Mouse (Mus musculus) embryonic facial prominence, embryonic 11.5 days (tissue): ENCODE results near the gene Kifc3. TPM values are rescaled to one million over a fixed set of nuclear protein-coding genes. Genes with fewer than 3 reads are reported as not detected.
"Not testable (repeated sequence)": the region's sequence is repeated elsewhere in the genome, so short reads cannot be mapped to it uniquely, and the experiment has no call there.

Experiments used
- ATAC-seq: fragments of 200-750 bp; cut with Nextera tagmentation; replicated peaks from 2 replicates; pipeline ENCODE4 v1.8.0; 2017; ENCODE audit warnings: low read depth; ENCODE audit not compliant: insufficient number of reproducible peaks, low FRiP score, low TSS enrichment
- DNase-seq: peaks from one replicate; pipeline ENCODE4 v3.0.0-alpha.2; 2015; ENCODE audit warnings: low spot score
- H3K27ac ChIP-seq: fragments of 300-500 bp; sonication (generic); replicated peaks from 2 replicates; pipeline ENCODE4 v1.5.1; 2014; ENCODE audit warnings: mild to moderate bottlenecking, low read depth, low read length, control low read depth
- H3K27me3 ChIP-seq: fragments of 300-500 bp; sonication (generic); 2 replicates; pipeline ENCODE4 v1.6.1; 2014; ENCODE audit warnings: mild to moderate bottlenecking, low read length, moderate library complexity, mixed read lengths; ENCODE audit not compliant: control insufficient read depth, insufficient read depth
- H3K36me3 ChIP-seq: fragments of 300-500 bp; sonication (generic); replicated peaks from 2 replicates; pipeline ENCODE4 v1.6.1; 2014; ENCODE audit warnings: low read depth, mild to moderate bottlenecking, low read length, moderate library complexity, mixed read lengths; ENCODE audit not compliant: control insufficient read depth, insufficient read depth
- H3K4me1 ChIP-seq: fragments of 300-500 bp; sonication (generic); 2 replicates; pipeline ENCODE4 v1.6.1; 2014; ENCODE audit warnings: low read length, mixed read lengths; ENCODE audit not compliant: control insufficient read depth, insufficient read depth
- H3K4me2 ChIP-seq: fragments of 300-500 bp; sonication (generic); 2 replicates; pipeline ENCODE4 v1.6.1; 2014; ENCODE audit warnings: low read depth, mild to moderate bottlenecking, control low read depth, low read length, moderate library complexity
- H3K4me3 ChIP-seq: fragments of 300-500 bp; sonication (generic); 2 replicates; pipeline ENCODE4 v1.5.1; 2014; ENCODE audit warnings: low read depth, low read length, control low read depth
- H3K9ac ChIP-seq: fragments of 300-500 bp; sonication (generic); replicated peaks from 2 replicates; pipeline ENCODE4 v1.6.1; 2014; ENCODE audit warnings: mild to moderate bottlenecking, control low read depth, low read length
- H3K9me3 ChIP-seq: fragments of 300-500 bp; sonication (generic); replicated peaks from 2 replicates; pipeline ENCODE4 v1.6.1; 2016; ENCODE audit warnings: mild to moderate bottlenecking, low read length, inconsistent platforms, mixed read lengths; ENCODE audit not compliant: control insufficient read depth
- whole genome bisulfite sequencing: fragments of 180-500 bp; shearing (Covaris S2); extraction: QIAGEN DNeasy Blood & Tissue Kit; methylation state at CpG from one replicate; pipeline ENCODE4 v1.1.7; 2014; 5-methylcytosine and 5-hydroxymethylcytosine counted together
- polyA plus RNA-seq: library from polyadenylated mRNA; unstranded; fragments of >200 nt; fragmentation: Nextera tagmentation; extraction: Ambion mirVana; gene quantifications from 2 replicates; pipeline ENCODE4 v1.2.1, GENCODE M21; 2014

The Kifc3 gene
- polyA plus RNA-seq, 1 experiment from 2014 or later = 3.9 TPM

DNA sequence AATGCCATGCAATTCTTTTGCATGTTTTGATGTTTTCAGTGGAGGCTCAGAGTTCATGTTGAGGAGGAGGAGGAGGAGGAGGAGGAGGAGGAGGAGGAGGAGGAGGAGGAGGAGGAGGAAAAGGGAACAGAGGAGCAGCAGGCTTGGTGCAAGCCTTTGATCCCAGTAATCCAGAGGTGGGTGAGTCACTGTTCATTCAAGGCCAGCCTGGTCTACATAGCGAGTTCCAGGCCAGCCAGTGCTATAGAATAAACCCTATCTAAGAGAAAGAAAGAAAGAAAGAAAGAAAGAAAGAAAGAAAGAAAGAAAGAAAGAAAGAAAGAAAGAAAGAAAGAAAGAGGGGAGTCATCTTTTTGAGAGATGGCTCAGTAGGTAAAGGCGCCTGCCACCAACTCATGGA lies 38.6 kb downstream of the Kifc3 start:
- not testable (repeated sequence) for ATAC-seq, H3K27ac ChIP-seq, H3K27me3 ChIP-seq, H3K9me3 ChIP-seq, H3K4me2 ChIP-seq, DNase-seq, H3K4me3 ChIP-seq, H3K36me3 ChIP-seq, H3K9ac ChIP-seq, H3K4me1 ChIP-seq
- WGBS = 72% methylated on average over 2 of the region's 2 CpGs

DNA sequence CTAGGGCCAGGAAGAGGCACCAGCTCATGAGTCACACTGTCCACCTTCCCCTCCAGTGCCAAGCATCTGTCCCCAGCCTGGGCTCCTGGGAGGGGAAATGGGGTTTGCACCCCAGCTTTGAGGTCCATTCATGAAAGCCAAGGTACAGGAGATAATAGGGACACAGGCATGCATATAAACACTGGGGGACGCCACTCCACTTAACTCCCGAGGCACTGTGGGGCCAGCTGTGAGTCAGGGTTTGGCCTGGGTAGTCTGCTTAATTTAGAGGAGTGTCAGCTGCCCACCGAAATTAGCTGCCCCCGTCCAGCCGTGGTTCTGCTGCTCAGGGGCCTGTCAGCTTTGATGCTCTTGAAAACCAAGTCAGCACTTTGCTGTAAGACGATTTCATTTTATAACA lies 39.8 kb downstream of the Kifc3 start:
- no peak for ATAC-seq
- Histone ChIP-seq H3K9ac (no peak overlapping the region), H3K9me3 (no peaks in the 10 kb centered on the region), H3K4me3 (no peak overlapping the region), H3K27me3 (no peaks in the 10 kb centered on the region), H3K4me1 (no peaks in the 10 kb centered on the region), H3K36me3 (no peaks in the 10 kb centered on the region), H3K27ac (no peak overlapping the region), H3K4me2 (no peak overlapping the region)
- WGBS = 67% methylated on average over 6 of the region's 6 CpGs
- DNase-seq = no peak

DNA sequence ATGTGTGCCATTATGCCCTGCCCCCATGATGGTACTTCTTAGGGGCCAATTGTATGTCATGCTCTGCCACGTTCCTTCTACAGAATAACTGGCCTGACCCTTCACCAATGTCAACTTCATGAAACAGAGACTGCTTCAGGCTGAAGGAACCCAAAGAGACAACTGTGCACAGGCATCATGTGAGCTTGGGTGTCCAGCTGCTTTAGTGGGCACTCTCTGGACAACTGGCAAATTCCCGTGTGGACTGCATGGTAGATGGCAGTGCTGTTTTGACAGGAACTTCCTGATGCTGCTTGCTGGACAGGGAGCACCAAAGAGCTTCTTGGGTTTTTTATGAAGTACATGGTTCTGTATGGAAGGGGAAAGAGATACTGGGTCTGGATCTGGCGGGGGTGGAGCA lies 43.3 kb downstream of the Kifc3 start:
- 78% methylated on average over 3 of the region's 3 CpGs for WGBS
- Histone ChIP-seq H3K36me3 (no peaks in the 10 kb centered on the region), H3K4me1 (peaks cover 3% of the 10 kb centered on the region; the same call in 1 of the 2 replicates), H3K9me3 (no peaks in the 10 kb centered on the region), H3K27ac (no peak overlapping the region), H3K27me3 (no peaks in the 10 kb centered on the region), H3K9ac (no peak overlapping the region), H3K4me3 (no peak overlapping the region), H3K4me2 (no peak overlapping the region)
- DNase-seq (no peak), ATAC-seq (no peak)

DNA sequence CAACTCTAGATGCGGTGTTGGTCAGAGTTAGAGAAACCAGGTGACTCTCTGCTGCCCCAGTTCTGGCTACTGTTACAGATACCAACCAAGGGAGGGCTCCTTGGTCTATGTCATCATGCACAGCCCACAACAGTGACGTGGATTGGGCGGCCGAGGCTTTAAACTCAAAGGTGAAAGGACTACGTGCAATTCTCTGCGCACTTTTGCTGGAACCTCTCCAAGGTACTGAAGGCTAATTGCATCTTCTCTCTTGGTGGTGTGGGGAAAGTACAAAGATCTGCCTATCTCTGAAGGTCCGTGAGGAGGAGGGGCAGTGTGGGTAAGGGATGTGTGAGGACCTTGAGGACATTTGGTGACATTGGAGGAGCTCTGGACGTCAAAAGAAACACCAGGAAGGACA lies 44.0 kb downstream of the Kifc3 start:
- ATAC-seq (no peak), DNase-seq (no peak)
- WGBS = 79% methylated on average over 8 of the region's 8 CpGs
- Histone ChIP-seq H3K4me2 (no peak overlapping the region), H3K36me3 (no peaks in the 10 kb centered on the region), H3K27me3 (no peaks in the 10 kb centered on the region), H3K9ac (no peak overlapping the region), H3K4me3 (no peak overlapping the region), H3K27ac (no peak overlapping the region), H3K4me1 (peaks cover 3% of the 10 kb centered on the region; the same call in 1 of the 2 replicates), H3K9me3 (no peaks in the 10 kb centered on the region)

DNA sequence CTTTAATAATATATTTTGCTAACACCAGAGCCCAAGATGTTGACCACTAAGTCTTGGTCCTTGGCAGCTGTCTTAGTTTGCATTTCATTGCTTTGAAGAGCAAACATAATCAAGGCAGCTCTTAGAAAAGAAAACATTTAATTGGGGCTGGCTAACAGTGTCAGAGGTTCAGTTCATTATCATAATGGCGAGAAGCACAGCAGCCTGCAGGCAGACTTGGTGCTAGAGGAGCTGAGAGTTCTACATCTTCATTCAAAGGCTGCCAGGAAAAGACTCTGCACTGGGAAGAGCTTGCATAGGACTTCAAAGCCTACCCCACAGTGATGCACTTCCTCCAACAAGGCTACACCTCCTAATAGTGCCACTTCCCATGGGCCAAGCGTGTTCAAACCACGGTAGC lies 45.5 kb downstream of the Kifc3 start:
- Histone ChIP-seq H3K36me3 (no peaks in the 10 kb centered on the region), H3K4me3 (no peak overlapping the region), H3K9me3 (no peaks in the 10 kb centered on the region), H3K4me2 (no peak overlapping the region), H3K4me1 (peaks cover 3% of the 10 kb centered on the region; the same call in 1 of the 2 replicates), H3K27ac (no peak overlapping the region), H3K27me3 (no peaks in the 10 kb centered on the region), H3K9ac (no peak overlapping the region)
- DNase-seq (no peak), ATAC-seq (no peak)
- WGBS = 78% methylated on average over 3 of the region's 3 CpGs

GRCm38 (mm10) chr8:95156108-95156507 lies 46.5 kb downstream of the Kifc3 start:
- WGBS = 85% methylated on average over 6 of the region's 6 CpGs
- H3K4me3 ChIP-seq = no peak overlapping the region
- no peak for DNase-seq

GRCm38 (mm10) chr8:95155361-95155760 lies 47.3 kb downstream of the Kifc3 start:
- Histone ChIP-seq H3K4me1 (peaks cover 3% of the 10 kb centered on the region; the same call in 1 of the 2 replicates), H3K9me3 (no peaks in the 10 kb centered on the region), H3K27ac (no peak overlapping the region), H3K36me3 (no peaks in the 10 kb centered on the region), H3K9ac (no peak overlapping the region), H3K27me3 (no peaks in the 10 kb centered on the region), H3K4me3 (no peak overlapping the region), H3K4me2 (no peak overlapping the region)
- DNase-seq (no peak), ATAC-seq (no peak)
- 87% methylated on average over 5 of the region's 5 CpGs for WGBS

More at GRCm38 (mm10) chr8:95156108-95156507, 46.5 kb downstream of the Kifc3 start:
- no peak overlapping the region for H3K9ac ChIP-seq
- H3K4me1 ChIP-seq = peaks cover 3% of the 10 kb centered on the region; the same call in 1 of the 2 replicates
- no peak overlapping the region for H3K4me2 ChIP-seq
- no peaks in the 10 kb centered on the region for H3K9me3 ChIP-seq
- no peak for ATAC-seq
- H3K27ac ChIP-seq = no peak overlapping the region
- no peaks in the 10 kb centered on the region for H3K36me3 ChIP-seq
- H3K27me3 ChIP-seq = no peaks in the 10 kb centered on the region

DNA sequence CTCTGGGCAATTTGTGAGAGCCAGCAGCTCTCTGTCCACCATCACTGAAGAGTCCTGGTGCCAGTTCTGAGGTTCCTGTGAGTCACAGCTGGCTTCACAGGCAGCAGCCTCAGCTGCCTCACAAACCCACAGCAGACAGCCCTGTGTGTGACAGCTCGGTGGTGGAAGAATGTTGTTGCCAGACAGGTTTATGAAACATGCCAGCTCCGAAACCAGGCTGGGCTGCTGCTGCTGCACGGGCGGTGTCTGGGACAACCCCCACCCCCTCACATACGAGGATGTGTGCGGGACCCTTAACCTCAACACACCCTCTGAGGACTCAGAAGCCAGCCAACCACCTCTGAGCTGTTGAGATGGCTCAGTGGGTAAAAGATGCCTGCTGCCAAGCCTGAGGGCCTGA lies 48.0 kb downstream of the Kifc3 start:
- no peak overlapping the region for H3K4me2 ChIP-seq
- no peak; the same call in 1 of the 2 replicates for ATAC-seq
- WGBS = 70% methylated on average over 6 of the region's 6 CpGs
- no peaks in the 10 kb centered on the region for H3K36me3 ChIP-seq
- no peak overlapping the region for H3K27ac ChIP-seq
- H3K9ac ChIP-seq = no peak overlapping the region
- H3K4me1 ChIP-seq = peaks cover 3% of the 10 kb centered on the region; the same call in 1 of the 2 replicates
- H3K27me3 ChIP-seq = no peaks in the 10 kb centered on the region
- H3K4me3 ChIP-seq = no peak overlapping the region
- DNase-seq = no peak
- H3K9me3 ChIP-seq = no peaks in the 10 kb centered on the region
